Mouse (Mus musculus): ENCODE measurements around the gene Cnnm3. TPM values are rescaled to one million over a fixed set of nuclear protein-coding genes. Genes with fewer than 3 reads are reported as not detected.

Cnnm3 gene
- total RNA-seq, 2 experiments from 2014 or later, result 32.1 to 32.7 TPM

GRCm38 (mm10) chr1:36550075-36550863 is 38.6 kb downstream of the Cnnm3 start:
- DNase-seq (ENCODE audit: low spot score in 2 of 2), result no peak
- intact Hi-C loops (cut with DNase I), result no loop called here

GRCm38 (mm10) chr1:36551904-36552303 is 40.2 kb downstream of the Cnnm3 start:
- intact Hi-C loops (cut with DNase I), result no loop called here
- no peak for DNase-seq (ENCODE audit: low spot score in 2 of 2)

- no peak for DNase-seq (ENCODE audit: low spot score in 2 of 2)
- intact Hi-C loops (cut with DNase I), result no loop called here
These were observed 40.8 kb downstream of the Cnnm3 start for GRCm38 (mm10) chr1:36552506-36552905.

- intact Hi-C loops (cut with DNase I), result no loop called here
- DNase-seq (ENCODE audit: low spot score in 2 of 2), result no peak
These were observed 43.1 kb downstream of the Cnnm3 start for GRCm38 (mm10) chr1:36554633-36555399.

- intact Hi-C loops (cut with DNase I), result loop anchor here (2.0 kb wide), 1 partner anchor 79 kb away; no protein-coding TSS in a partner anchor
- no peak for DNase-seq (ENCODE audit: low spot score in 2 of 2)
These were observed 44.2 kb downstream of the Cnnm3 start for GRCm38 (mm10) chr1:36555798-36556395.

GRCm38 (mm10) chr1:36556553-36557456 is 45.1 kb downstream of the Cnnm3 start:
- intact Hi-C loops (cut with DNase I), result loop anchor here (2.0 kb wide), 1 partner anchor 78 kb away; no protein-coding TSS in a partner anchor

GRCm38 (mm10) chr1:36557457-36558011 is 45.9 kb downstream of the Cnnm3 start:
- peak; percentile 67 to 69 for DNase-seq (ENCODE audit: low spot score in 2 of 2)
- intact Hi-C loops (cut with DNase I), result loop anchor here (2.0 kb wide), 1 partner anchor 77 kb away; no protein-coding TSS in a partner anchor

More at GRCm38 (mm10) chr1:36556553-36557456, 45.1 kb downstream of the Cnnm3 start:
- peak; percentile 92 for DNase-seq (ENCODE audit: low spot score in 2 of 2)

GRCm38 (mm10) chr1:36558031-36558993 is 46.6 kb downstream of the Cnnm3 start, which contains the start of gene Sema4c:
Gene Sema4c (minus strand): TSS chr1:36558349.
- peak; percentile 75 for DNase-seq (ENCODE audit: low spot score in 2 of 2)
- intact Hi-C loops (cut with DNase I), result no loop called here

GRCm38 (mm10) chr1:36559256-36559655 is 47.6 kb downstream of the Cnnm3 start:
- no peak for DNase-seq (ENCODE audit: low spot score in 2 of 2)
- intact Hi-C loops (cut with DNase I), result no loop called here

- intact Hi-C loops (cut with DNase I), result no loop called here
- no peak for DNase-seq (ENCODE audit: low spot score in 2 of 2)
These were observed 48.2 kb downstream of the Cnnm3 start for GRCm38 (mm10) chr1:36559888-36560287.

- DNase-seq (ENCODE audit: low spot score in 2 of 2), result no peak
- intact Hi-C loops (cut with DNase I), result no loop called here
These were observed 49.2 kb downstream of the Cnnm3 start for GRCm38 (mm10) chr1:36560903-36561302.

- DNase-seq (ENCODE audit: low spot score in 2 of 2), result no peak
- intact Hi-C loops (cut with DNase I), result no loop called here
These were observed 50.7 kb downstream of the Cnnm3 start for GRCm38 (mm10) chr1:36562388-36562787.

- intact Hi-C loops (cut with DNase I), result no loop called here
- DNase-seq (ENCODE audit: low spot score in 2 of 2), result no peak
These were observed 51.5 kb downstream of the Cnnm3 start for GRCm38 (mm10) chr1:36563197-36563596.

GRCm38 (mm10) chr1:36563632-36564031 is 52.0 kb downstream of the Cnnm3 start:
- intact Hi-C loops (cut with DNase I), result no loop called here
- no peak for DNase-seq (ENCODE audit: low spot score in 2 of 2)

GRCm38 (mm10) chr1:36564101-36564500 is 52.4 kb downstream of the Cnnm3 start:
- DNase-seq (ENCODE audit: low spot score in 2 of 2), result no peak
- intact Hi-C loops (cut with DNase I), result no loop called here

- intact Hi-C loops (cut with DNase I), result no loop called here
- DNase-seq (ENCODE audit: low spot score in 2 of 2), result no peak
These were observed 54.8 kb downstream of the Cnnm3 start for GRCm38 (mm10) chr1:36566425-36566824.

GRCm38 (mm10) chr1:36567818-36568603 is 56.3 kb downstream of the Cnnm3 start:
- intact Hi-C loops (cut with DNase I), result no loop called here
- no peak for DNase-seq (ENCODE audit: low spot score in 2 of 2)

All from left cerebral cortex, postnatal 25 days (tissue).